Mouse (Mus musculus): ENCODE measurements around the gene Vmn1r191. TPM values are rescaled to one million over a fixed set of nuclear protein-coding genes. Genes with fewer than 3 reads are reported as not detected.
"Not testable (repeated sequence)": the region's sequence is repeated elsewhere in the genome, so short reads cannot be mapped to it uniquely, and the experiment has no call there.

The Vmn1r191 gene
- not detected in 2 replicates for polyA plus RNA-seq (2014; fragmentation: Nextera tagmentation; extraction: Ambion mirVana)

DNA sequence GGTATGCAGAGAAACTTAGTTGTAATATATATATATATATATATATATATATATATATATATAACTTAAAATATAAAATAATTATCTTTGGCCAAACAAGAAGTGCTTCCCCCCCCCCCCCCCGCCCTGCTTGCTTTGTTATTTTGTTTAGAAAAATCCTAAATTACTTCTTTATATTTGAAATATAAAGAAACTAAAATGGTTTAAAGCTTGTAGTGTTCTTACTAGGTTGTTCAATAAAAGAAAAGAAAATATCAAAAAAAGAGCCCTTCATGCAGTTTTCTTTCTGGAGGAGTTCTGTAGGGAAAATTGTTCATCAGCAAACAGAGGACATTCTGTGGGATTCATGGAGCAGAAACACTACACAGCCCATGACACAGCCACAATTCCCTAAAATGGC, at the start of gene Vmn1r191:
Vmn1r191 (minus strand) TSS at position 101 of the 400 bp plus-strand sequence.
- Histone ChIP-seq H3K36me3 (ENCODE audit: control insufficient read depth, insufficient read depth, low read length) (no peaks in the 10 kb centered on the region), H3K27me3 (ENCODE audit: control insufficient read depth, insufficient read depth, low read length) (no peaks in the 10 kb centered on the region), H3K9ac (ENCODE audit: low read depth, low read length) (no peak within 1 kb of the TSS), H3K4me3 (ENCODE audit: low read length) (no peak within 1 kb of the TSS), H3K4me2 (replicated peaks; ENCODE audit: low read depth, low read length) (no peak within 1 kb of the TSS), H3K9me3 (ENCODE audit: control insufficient read depth, low read length) (no peaks in the 10 kb centered on the region), H3K27ac (ENCODE audit: low read depth, low read length) (no peak within 1 kb of the TSS), H3K4me1 (ENCODE audit: control insufficient read depth, insufficient read depth, low read length) (no peaks in the 10 kb centered on the region)
- WGBS = 78% methylated on average over 1 of the region's 1 CpGs
- ATAC-seq (ENCODE audit: low FRiP score, low TSS enrichment) = no peak

DNA sequence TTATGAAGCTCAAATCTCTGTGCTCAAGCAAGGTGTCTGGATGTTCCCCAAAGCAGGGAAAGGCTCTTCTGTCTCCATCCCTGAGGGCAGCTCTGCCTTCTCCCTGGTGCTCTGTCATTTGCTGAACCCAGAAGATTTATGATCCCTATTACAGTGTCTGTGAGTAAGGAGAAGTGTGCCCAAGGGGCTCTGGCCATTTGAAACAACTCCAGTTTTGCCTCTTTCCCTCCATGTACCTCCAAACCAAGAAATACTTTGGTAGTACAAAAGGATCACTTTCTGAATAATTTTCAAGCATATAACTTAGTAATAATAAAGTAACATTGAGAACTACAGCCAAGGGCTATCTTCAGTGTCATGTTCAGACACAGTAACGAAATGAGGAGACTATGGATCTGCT, 39.3 kb upstream of the Vmn1r191 start, which contains the start of gene Vmn1r193:
Vmn1r193 (minus strand) TSS at position 101 of the 400 bp plus-strand sequence.
- not testable (repeated sequence) for H3K4me2 ChIP-seq (replicated peaks; ENCODE audit: low read depth, low read length); H3K4me3 ChIP-seq (ENCODE audit: low read length); H3K4me1 ChIP-seq (ENCODE audit: control insufficient read depth, insufficient read depth, low read length); H3K36me3 ChIP-seq (ENCODE audit: control insufficient read depth, insufficient read depth, low read length); H3K9me3 ChIP-seq (ENCODE audit: control insufficient read depth, low read length); H3K9ac ChIP-seq (ENCODE audit: low read depth, low read length); H3K27me3 ChIP-seq (ENCODE audit: control insufficient read depth, insufficient read depth, low read length); H3K27ac ChIP-seq (ENCODE audit: low read depth, low read length); ATAC-seq (ENCODE audit: low FRiP score, low TSS enrichment)
- WGBS = 78% methylated on average over 1 of the region's 1 CpGs

DNA sequence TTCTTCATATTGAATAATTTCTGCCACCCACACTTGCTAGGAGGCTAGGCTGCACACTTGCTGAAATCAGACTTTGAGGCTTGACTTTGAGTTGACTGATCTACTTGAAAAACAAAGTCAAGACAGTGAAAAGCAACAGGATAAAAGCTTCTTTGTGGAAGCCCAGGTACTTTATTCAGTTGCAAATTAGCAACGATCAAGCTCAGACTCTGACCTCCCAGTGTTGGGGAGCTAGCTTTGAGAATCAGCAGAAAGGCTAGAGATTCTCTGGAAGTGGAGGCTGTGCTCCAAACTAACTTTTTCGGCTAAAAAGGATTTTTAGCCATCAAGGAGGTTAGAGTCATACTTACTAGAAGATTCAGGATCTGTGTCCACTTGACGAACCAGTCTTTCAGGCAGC, 9.0 kb upstream of the Vmn1r191 start:
- 79% methylated on average over 3 of the region's 3 CpGs for WGBS
- not testable (repeated sequence) for H3K4me2 ChIP-seq (replicated peaks; ENCODE audit: low read depth, low read length); ATAC-seq (ENCODE audit: low FRiP score, low TSS enrichment)

DNA sequence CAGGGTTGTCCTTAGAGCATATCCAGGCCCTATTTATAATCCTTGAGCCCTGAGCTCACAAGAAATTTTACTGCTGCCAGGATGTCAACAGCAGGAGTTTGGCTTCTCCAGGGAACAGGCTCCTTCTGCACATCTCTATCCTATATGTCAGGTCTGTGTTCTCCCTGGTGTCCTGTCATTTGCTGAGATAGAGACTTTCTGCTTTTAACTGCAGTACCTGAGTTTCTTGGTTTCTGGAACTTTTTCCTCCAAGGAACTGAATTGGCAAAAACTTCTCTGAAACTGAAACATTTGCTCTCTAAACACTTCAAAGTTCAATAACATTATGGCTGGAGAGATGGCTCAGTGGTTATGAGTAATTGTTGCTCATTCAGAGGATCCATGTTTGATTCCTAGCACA, 7.3 kb upstream of the Vmn1r191 start, which contains the start of gene Vmn1r192:
Vmn1r192 (minus strand) TSS at position 101 of the 400 bp plus-strand sequence.
- Histone ChIP-seq H3K4me2 (replicated peaks; ENCODE audit: low read depth, low read length) (no peak within 1 kb of the TSS), H3K36me3 (ENCODE audit: control insufficient read depth, insufficient read depth, low read length) (no peaks in the 10 kb centered on the region), H3K4me3 (ENCODE audit: low read length) (no peak within 1 kb of the TSS), H3K9me3 (ENCODE audit: control insufficient read depth, low read length) (no peaks in the 10 kb centered on the region), H3K27me3 (ENCODE audit: control insufficient read depth, insufficient read depth, low read length) (no peaks in the 10 kb centered on the region), H3K4me1 (ENCODE audit: control insufficient read depth, insufficient read depth, low read length) (no peaks in the 10 kb centered on the region), H3K27ac (ENCODE audit: low read depth, low read length) (no peak within 1 kb of the TSS), H3K9ac (ENCODE audit: low read depth, low read length) (no peak within 1 kb of the TSS)
- ATAC-seq (ENCODE audit: low FRiP score, low TSS enrichment) = no peak

More for the DNA sequence above, 9.0 kb upstream of the Vmn1r191 start:
- H3K27me3 ChIP-seq (ENCODE audit: control insufficient read depth, insufficient read depth, low read length); H3K36me3 ChIP-seq (ENCODE audit: control insufficient read depth, insufficient read depth, low read length); H3K4me1 ChIP-seq (ENCODE audit: control insufficient read depth, insufficient read depth, low read length); H3K4me3 ChIP-seq (ENCODE audit: low read length); H3K27ac ChIP-seq (ENCODE audit: low read depth, low read length); H3K9ac ChIP-seq (ENCODE audit: low read depth, low read length); H3K9me3 ChIP-seq (ENCODE audit: control insufficient read depth, low read length): not testable (repeated sequence)

DNA sequence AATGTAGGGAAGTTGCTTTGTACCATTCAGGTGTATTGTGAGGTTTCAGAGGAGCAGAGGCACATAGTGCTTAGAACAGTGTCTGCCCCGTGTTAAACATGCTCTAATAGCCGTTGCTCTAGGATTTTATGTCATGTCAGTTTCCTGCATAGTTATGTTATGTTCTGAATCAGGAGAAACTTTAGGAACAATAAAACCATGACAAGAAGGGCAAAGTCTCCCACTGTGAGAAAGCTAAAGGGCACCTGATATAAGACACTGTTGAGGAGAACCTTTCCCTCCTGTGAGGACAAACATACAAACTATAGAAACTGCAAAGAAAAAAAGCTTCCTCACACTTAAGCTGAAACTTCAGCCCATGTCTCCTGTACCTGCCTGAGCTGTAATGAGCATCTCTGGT, 6.6 kb upstream of the Vmn1r191 start:
- no peak overlapping the region for H3K4me3 ChIP-seq (ENCODE audit: low read length)
- H3K4me1 ChIP-seq (ENCODE audit: control insufficient read depth, insufficient read depth, low read length) = no peaks in the 10 kb centered on the region
- no peak overlapping the region for H3K27ac ChIP-seq (ENCODE audit: low read depth, low read length)
- ATAC-seq (ENCODE audit: low FRiP score, low TSS enrichment) = no peak
- H3K9me3 ChIP-seq (ENCODE audit: control insufficient read depth, low read length) = no peaks in the 10 kb centered on the region
- 70% methylated on average over 2 of the region's 2 CpGs for WGBS
- H3K27me3 ChIP-seq (ENCODE audit: control insufficient read depth, insufficient read depth, low read length) = no peaks in the 10 kb centered on the region
- H3K9ac ChIP-seq (ENCODE audit: low read depth, low read length) = no peak overlapping the region
- no peaks in the 10 kb centered on the region for H3K36me3 ChIP-seq (ENCODE audit: control insufficient read depth, insufficient read depth, low read length)
- H3K4me2 ChIP-seq (replicated peaks; ENCODE audit: low read depth, low read length) = no peak overlapping the region

DNA sequence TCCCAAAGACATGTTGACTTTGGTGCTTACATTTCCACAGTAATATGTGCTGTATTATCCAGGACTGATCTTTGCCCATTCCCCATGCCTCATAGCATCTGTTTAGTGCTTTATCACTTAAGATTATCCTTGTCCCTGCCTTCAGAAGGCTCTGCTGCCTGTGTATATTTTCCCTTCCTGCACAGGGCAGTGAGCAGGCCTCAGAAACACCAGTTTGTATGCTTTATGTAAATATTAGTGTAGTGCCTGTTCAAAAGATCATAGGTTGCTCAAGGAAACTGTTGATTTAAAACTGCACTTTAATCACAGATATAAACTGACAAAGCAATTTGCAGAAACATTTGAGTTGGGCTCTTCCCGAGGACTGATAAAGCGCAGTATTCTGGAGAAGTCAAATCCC, 5.5 kb upstream of the Vmn1r191 start:
- no peak for ATAC-seq (ENCODE audit: low FRiP score, low TSS enrichment)
- Histone ChIP-seq H3K27ac (ENCODE audit: low read depth, low read length) (no peak overlapping the region), H3K36me3 (ENCODE audit: control insufficient read depth, insufficient read depth, low read length) (no peaks in the 10 kb centered on the region), H3K4me3 (ENCODE audit: low read length) (no peak overlapping the region), H3K9ac (ENCODE audit: low read depth, low read length) (no peak overlapping the region), H3K4me1 (ENCODE audit: control insufficient read depth, insufficient read depth, low read length) (no peaks in the 10 kb centered on the region), H3K4me2 (replicated peaks; ENCODE audit: low read depth, low read length) (no peak overlapping the region), H3K9me3 (ENCODE audit: control insufficient read depth, low read length) (no peaks in the 10 kb centered on the region), H3K27me3 (ENCODE audit: control insufficient read depth, insufficient read depth, low read length) (no peaks in the 10 kb centered on the region)
- WGBS = 82% methylated on average over 2 of the region's 2 CpGs

DNA sequence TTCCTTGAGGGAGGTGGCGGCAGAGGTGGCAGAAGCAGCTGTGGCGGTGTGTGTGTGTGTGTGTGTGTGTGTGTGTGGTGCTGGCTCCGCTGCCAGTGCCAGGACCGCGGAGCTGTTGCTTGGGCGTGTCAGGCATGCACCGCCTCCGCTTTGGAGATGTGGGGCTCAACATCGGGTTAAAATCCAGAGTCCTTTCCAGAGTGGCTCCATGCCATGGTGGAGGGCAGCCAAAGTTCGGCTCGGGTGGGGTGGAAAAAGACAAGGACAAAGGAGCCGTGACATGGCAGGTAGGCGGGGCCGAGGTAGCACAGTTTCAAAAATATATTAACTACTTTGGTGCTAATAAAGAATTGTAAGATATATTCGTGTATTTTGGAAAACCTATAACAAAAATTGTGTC, 15.4 kb downstream of the Vmn1r191 start:
- H3K27me3 ChIP-seq (ENCODE audit: control insufficient read depth, insufficient read depth, low read length) = no peaks in the 10 kb centered on the region
- H3K27ac ChIP-seq (ENCODE audit: low read depth, low read length) = no peak overlapping the region
- H3K4me3 ChIP-seq (ENCODE audit: low read length) = no peak overlapping the region
- H3K4me1 ChIP-seq (ENCODE audit: control insufficient read depth, insufficient read depth, low read length) = no peaks in the 10 kb centered on the region
- ATAC-seq (ENCODE audit: low FRiP score, low TSS enrichment) = no peak
- WGBS = 91% methylated on average over 15 of the region's 15 CpGs
- H3K4me2 ChIP-seq (replicated peaks; ENCODE audit: low read depth, low read length) = no peak overlapping the region
- peaks cover 6% of the 10 kb centered on the region; the same call in 1 of the 2 replicates for H3K9me3 ChIP-seq (ENCODE audit: control insufficient read depth, low read length)
- H3K9ac ChIP-seq (ENCODE audit: low read depth, low read length) = no peak overlapping the region
- H3K36me3 ChIP-seq (ENCODE audit: control insufficient read depth, insufficient read depth, low read length) = no peaks in the 10 kb centered on the region

DNA sequence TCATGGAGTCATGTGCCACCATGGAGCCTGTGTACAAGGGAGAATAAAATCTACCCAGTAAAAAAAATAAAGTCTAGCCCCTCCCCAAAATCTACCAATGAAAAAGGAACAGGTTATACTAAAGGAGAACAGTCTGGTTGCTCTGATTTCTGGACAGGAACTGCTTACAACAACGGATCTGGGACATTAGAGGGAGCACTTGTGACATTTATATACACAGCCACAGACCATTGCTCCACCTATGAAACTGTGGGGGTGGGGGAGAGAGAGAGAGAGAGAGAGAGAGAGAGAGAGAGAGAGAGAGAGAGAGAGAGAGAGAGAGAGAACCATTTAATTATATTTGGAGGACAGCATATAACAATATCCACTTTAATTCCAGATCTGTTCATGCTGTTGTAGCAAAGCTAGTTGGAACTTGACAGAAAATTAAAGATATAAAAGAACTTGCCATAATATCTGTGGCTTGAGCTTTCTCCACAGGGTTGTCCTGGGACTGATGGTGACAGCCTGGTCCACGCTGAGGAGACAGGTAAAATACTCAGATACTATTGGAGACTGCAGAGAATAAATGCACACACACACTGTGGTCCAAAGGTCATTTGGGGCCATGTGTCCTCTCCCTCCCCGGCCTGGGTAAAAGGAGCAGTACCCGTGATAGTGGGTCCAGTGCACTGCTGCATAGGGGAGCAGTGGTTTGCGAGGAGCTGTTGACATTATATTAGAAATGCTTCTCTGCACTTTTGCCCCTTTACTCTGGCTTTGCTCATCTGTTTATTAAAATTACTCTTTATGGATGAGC, 47.1 kb downstream of the Vmn1r191 start:
- not testable (repeated sequence) for H3K4me3 ChIP-seq (ENCODE audit: low read length); H3K9me3 ChIP-seq (ENCODE audit: control insufficient read depth, low read length); H3K9ac ChIP-seq (ENCODE audit: low read depth, low read length); H3K4me2 ChIP-seq (replicated peaks; ENCODE audit: low read depth, low read length); H3K27me3 ChIP-seq (ENCODE audit: control insufficient read depth, insufficient read depth, low read length); H3K36me3 ChIP-seq (ENCODE audit: control insufficient read depth, insufficient read depth, low read length); H3K4me1 ChIP-seq (ENCODE audit: control insufficient read depth, insufficient read depth, low read length); H3K27ac ChIP-seq (ENCODE audit: low read depth, low read length); ATAC-seq (ENCODE audit: low FRiP score, low TSS enrichment)
- WGBS = 65% methylated on average over 5 of the region's 5 CpGs
